Mouse (Mus musculus): ENCODE results near the gene Zdhhc16.

The Zdhhc16 gene

GRCm38 (mm10) chr19:41987206-41987605, 53.9 kb downstream of the Zdhhc16 start:
- no peak for DNase-seq (ENCODE audit: low spot score)

- DNase-seq (ENCODE audit: low spot score): no peak
These were observed 56.5 kb downstream of the Zdhhc16 start for GRCm38 (mm10) chr19:41989810-41990209.

- DNase-seq (ENCODE audit: low spot score): no peak
These were observed 58.7 kb downstream of the Zdhhc16 start for GRCm38 (mm10) chr19:41991926-41992477.

GRCm38 (mm10) chr19:41992971-41993370, 59.7 kb downstream of the Zdhhc16 start:
- DNase-seq (ENCODE audit: low spot score): no peak

GRCm38 (mm10) chr19:41993484-41993883, 60.2 kb downstream of the Zdhhc16 start:
- no peak for DNase-seq (ENCODE audit: low spot score)
